Mouse (Mus musculus): Measurements from ENCODE around the gene Ctla2b. TPM values are rescaled to one million over a fixed set of nuclear protein-coding genes. Genes with fewer than 3 reads are reported as not detected.
"Not testable (repeated sequence)": the region's sequence is repeated elsewhere in the genome, so short reads cannot be mapped to it uniquely, and the experiment has no call there.

The Ctla2b gene
- 31.9 TPM in 1 of 2 replicates, not detected in the other for polyA plus RNA-seq (2012; ENCODE audit: insufficient read depth, low replicate concordance)

GRCm38 (mm10) chr13:60897328-60897727 is at the start of gene Ctla2b:
Gene Ctla2b, minus strand, starts transcription at chr13:60897447.
- H3K27me3 ChIP-seq (replicated peaks): no peaks in the 10 kb centered on the region
- H3K4me3 ChIP-seq (replicated peaks): peak within 1 kb of the TSS; percentile 90
- H3K36me3 ChIP-seq (replicated peaks; ENCODE audit: low read length): peaks cover 26% of the 10 kb centered on the region
- H3K4me1 ChIP-seq: peaks cover 66% of the 10 kb centered on the region
- TF ChIP-seq GATA1 (IDR thresholded peaks at IDR 0.05; ENCODE audit: borderline replicate concordance, low read length) (peak; percentile 67; the same call in 1 of the 3 replicates), FLI1 (IDR thresholded peaks at IDR 0.05; ENCODE audit: low read length) (peak; percentile 88)
- H3K9me3 ChIP-seq: no peaks in the 10 kb centered on the region

- H3K4me3 ChIP-seq (replicated peaks); H3K36me3 ChIP-seq (replicated peaks; ENCODE audit: low read length); H3K27me3 ChIP-seq (replicated peaks); H3K9me3 ChIP-seq: not testable (repeated sequence)
- peaks cover 47% of the 10 kb centered on the region for H3K4me1 ChIP-seq
Observed at GRCm38 (mm10) chr13:60941884-60942283, 44.6 kb upstream of the Ctla2b start, which contains the start of gene Tpbpa. Gene Tpbpa, minus strand, starts transcription at chr13:60941984.

- no peak; the same call in 1 of the 2 replicates for TF ChIP-seq FLI1 (IDR thresholded peaks at IDR 0.05; ENCODE audit: low read length)
- peak; percentile 85; the same call in 2 of the 3 replicates for TF ChIP-seq GATA1 (IDR thresholded peaks at IDR 0.05; ENCODE audit: borderline replicate concordance, low read length)
- Histone ChIP-seq H3K27me3 (replicated peaks) (no peaks in the 10 kb centered on the region), H3K36me3 (replicated peaks; ENCODE audit: low read length) (peaks cover 10% of the 10 kb centered on the region), H3K4me3 (replicated peaks) (peak within 1 kb of the TSS; percentile 92), H3K9me3 (no peaks in the 10 kb centered on the region), H3K4me1 (peaks cover 57% of the 10 kb centered on the region)
Observed at GRCm38 (mm10) chr13:60936500-60936901, 39.3 kb upstream of the Ctla2b start, which contains the start of the genes Gm49391 and Ctla2a. Gene Gm49391, minus strand, starts transcription at chr13:60936571. Gene Ctla2a, minus strand, starts transcription at chr13:60936625.

- H3K4me1 ChIP-seq: peaks cover 52% of the 10 kb centered on the region
- peak within 1 kb of the TSS; percentile 92 for H3K4me3 ChIP-seq (replicated peaks)
- H3K27me3 ChIP-seq (replicated peaks); H3K36me3 ChIP-seq (replicated peaks; ENCODE audit: low read length); H3K9me3 ChIP-seq: not testable (repeated sequence)
Observed at GRCm38 (mm10) chr13:60935490-60935889, 38.2 kb upstream of the Ctla2b start, which contains the start of gene Gm49393. Gene Gm49393, minus strand, starts transcription at chr13:60935590.

- peaks cover 22% of the 10 kb centered on the region for H3K4me1 ChIP-seq
- not testable (repeated sequence) for H3K36me3 ChIP-seq (replicated peaks; ENCODE audit: low read length); H3K9me3 ChIP-seq; H3K27me3 ChIP-seq (replicated peaks); H3K4me3 ChIP-seq (replicated peaks)
Observed at GRCm38 (mm10) chr13:60904780-60905179, 7.5 kb upstream of the Ctla2b start, which contains the start of gene Tpbpb. Gene Tpbpb, minus strand, starts transcription at chr13:60904880.

GRCm38 (mm10) chr13:60896794-60897193 is 453 bp downstream of the Ctla2b start, which contains the start of gene Gm49392:
Gene Gm49392, minus strand, starts transcription at chr13:60896894.
- Histone ChIP-seq H3K4me1 (peaks cover 71% of the 10 kb centered on the region), H3K36me3 (replicated peaks; ENCODE audit: low read length) (peaks cover 26% of the 10 kb centered on the region), H3K4me3 (replicated peaks) (peak within 1 kb of the TSS; percentile 90)
- H3K27me3 ChIP-seq (replicated peaks); H3K9me3 ChIP-seq: not testable (repeated sequence)

- Histone ChIP-seq H3K27me3 (replicated peaks) (no peaks in the 10 kb centered on the region), H3K4me3 (replicated peaks) (peak overlapping the region; percentile 89)
- TF ChIP-seq GATA1 (IDR thresholded peaks at IDR 0.05; ENCODE audit: borderline replicate concordance, low read length): no peak
- TF ChIP-seq FLI1 (IDR thresholded peaks at IDR 0.05; ENCODE audit: low read length): no peak
Observed at GRCm38 (mm10) chr13:60895406-60896160, 1.7 kb downstream of the Ctla2b start.

GRCm38 (mm10) chr13:60892301-60892700 is 4.9 kb downstream of the Ctla2b start:
- H3K27me3 ChIP-seq (replicated peaks): no peaks in the 10 kb centered on the region
- H3K9me3 ChIP-seq: no peaks in the 10 kb centered on the region
- H3K36me3 ChIP-seq (replicated peaks; ENCODE audit: low read length): peaks cover 40% of the 10 kb centered on the region
- TF ChIP-seq GATA1 (IDR thresholded peaks at IDR 0.05; ENCODE audit: borderline replicate concordance, low read length) (no peak), FLI1 (IDR thresholded peaks at IDR 0.05; ENCODE audit: low read length) (no peak)
- peaks cover 51% of the 10 kb centered on the region for H3K4me1 ChIP-seq
- H3K4me3 ChIP-seq (replicated peaks): no peak overlapping the region

More at GRCm38 (mm10) chr13:60895406-60896160, 1.7 kb downstream of the Ctla2b start:
- Histone ChIP-seq H3K36me3 (replicated peaks; ENCODE audit: low read length) (peaks cover 31% of the 10 kb centered on the region), H3K4me1 (peaks cover 69% of the 10 kb centered on the region), H3K9me3 (no peaks in the 10 kb centered on the region)

- Histone ChIP-seq H3K4me3 (replicated peaks) (no peak within 1 kb of the TSS), H3K9me3 (no peaks in the 10 kb centered on the region), H3K36me3 (replicated peaks; ENCODE audit: low read length) (peaks cover 2% of the 10 kb centered on the region), H3K27me3 (replicated peaks) (no peaks in the 10 kb centered on the region), H3K4me1 (peaks cover 20% of the 10 kb centered on the region)
- TF ChIP-seq GATA1 (IDR thresholded peaks at IDR 0.05; ENCODE audit: borderline replicate concordance, low read length) (no peak), FLI1 (IDR thresholded peaks at IDR 0.05; ENCODE audit: low read length) (no peak)
Observed at GRCm38 (mm10) chr13:60864281-60864680, 33.0 kb downstream of the Ctla2b start, which contains the start of gene 4930486L24Rik. Gene 4930486L24Rik, minus strand, starts transcription at chr13:60864475.

GRCm38 (mm10) chr13:60848241-60849120 is 48.8 kb downstream of the Ctla2b start:
- H3K27me3 ChIP-seq (replicated peaks): no peaks in the 10 kb centered on the region
- peaks cover 16% of the 10 kb centered on the region for H3K36me3 ChIP-seq (replicated peaks; ENCODE audit: low read length)
- H3K9me3 ChIP-seq: no peaks in the 10 kb centered on the region
- H3K4me1 ChIP-seq: peaks cover 31% of the 10 kb centered on the region
- TF ChIP-seq GATA1 (IDR thresholded peaks at IDR 0.05; ENCODE audit: borderline replicate concordance, low read length) (no peak), FLI1 (IDR thresholded peaks at IDR 0.05; ENCODE audit: low read length) (no peak)
- H3K4me3 ChIP-seq (replicated peaks): no peak overlapping the region

Other genes starting within 250 kb of the Ctla2b start
- gene BC051665, start 111.1 kb downstream of the Ctla2b start, polyA plus RNA-seq (2012; ENCODE audit: insufficient read depth, low replicate concordance): not detected in 2 replicates
- gene Ctsll3, start 94.6 kb downstream of the Ctla2b start, polyA plus RNA-seq (2012; ENCODE audit: insufficient read depth, low replicate concordance): not detected in 2 replicates
- gene 4930486L24Rik, start 33.0 kb downstream of the Ctla2b start, polyA plus RNA-seq (2012; ENCODE audit: insufficient read depth, low replicate concordance): not detected in 2 replicates
- gene Gm49392, start 553 bp downstream of the Ctla2b start, polyA plus RNA-seq (2012; ENCODE audit: insufficient read depth, low replicate concordance): 3.3 and 11.0 TPM in 2 replicates
- gene Tpbpb, start 7.4 kb upstream of the Ctla2b start, polyA plus RNA-seq (2012; ENCODE audit: insufficient read depth, low replicate concordance): not detected in 2 replicates
- gene Gm49393, start 38.1 kb upstream of the Ctla2b start, polyA plus RNA-seq (2012; ENCODE audit: insufficient read depth, low replicate concordance): not detected in 2 replicates
- gene Gm49391, start 39.1 kb upstream of the Ctla2b start, polyA plus RNA-seq (2012; ENCODE audit: insufficient read depth, low replicate concordance): 6.5 and 26.5 TPM in 2 replicates
- 33.0 and 240 TPM in 2 replicates for gene Ctla2a, start 39.2 kb upstream of the Ctla2b start, polyA plus RNA-seq (2012; ENCODE audit: insufficient read depth, low replicate concordance)
- 2.1 TPM in 1 of 2 replicates, not detected in the other for gene Tpbpa, start 44.5 kb upstream of the Ctla2b start, polyA plus RNA-seq (2012; ENCODE audit: insufficient read depth, low replicate concordance)
- not detected in 2 replicates for gene Ctsj, start 108.5 kb upstream of the Ctla2b start, polyA plus RNA-seq (2012; ENCODE audit: insufficient read depth, low replicate concordance)
- not detected in 2 replicates for gene Ctsq, start 143.2 kb upstream of the Ctla2b start, polyA plus RNA-seq (2012; ENCODE audit: insufficient read depth, low replicate concordance)

Data from megakaryocyte, embryonic 14.5 days (primary cell).